Mouse (Mus musculus) lung, embryonic 16.5 days (tissue): ENCODE measurements around the gene Nell1. TPM values are rescaled to one million over a fixed set of nuclear protein-coding genes. Genes with fewer than 3 reads are reported as not detected.

Experiments used
- ATAC-seq: fragments of 200-750 bp; cut with Nextera tagmentation; 2 replicates; pipeline ENCODE4 v1.8.0; 2017; ENCODE audit warnings: low read depth, mild to moderate bottlenecking, moderate library complexity
- H3K27ac ChIP-seq: fragments of 300-500 bp; sonication (generic); 2 replicates; pipeline ENCODE4 v1.5.1; 2014; ENCODE audit warnings: mild to moderate bottlenecking, control low read depth, low read length
- H3K27me3 ChIP-seq: fragments of 300-500 bp; sonication (generic); 2 replicates; pipeline ENCODE4 v1.6.1; 2014; ENCODE audit warnings: low read depth, low read length, mixed read lengths; ENCODE audit not compliant: control insufficient read depth, insufficient read depth
- H3K36me3 ChIP-seq: fragments of 300-500 bp; sonication (generic); 2 replicates; pipeline ENCODE4 v1.6.1; 2014; ENCODE audit warnings: low read length; ENCODE audit not compliant: control insufficient read depth, insufficient read depth
- H3K4me1 ChIP-seq: fragments of 300-500 bp; sonication (generic); replicated peaks from 2 replicates; pipeline ENCODE4 v1.6.1; 2014; ENCODE audit warnings: low read length, mixed read lengths; ENCODE audit not compliant: control insufficient read depth, insufficient read depth
- H3K4me2 ChIP-seq: fragments of 300-500 bp; sonication (generic); 2 replicates; pipeline ENCODE4 v1.6.1; 2014; ENCODE audit warnings: low read depth, low read length, control low read depth
- H3K4me3 ChIP-seq: fragments of 300-500 bp; sonication (generic); 2 replicates; pipeline ENCODE4 v1.5.1; 2014; ENCODE audit warnings: mild to moderate bottlenecking, low read length, control low read depth
- H3K9ac ChIP-seq: fragments of 300-500 bp; sonication (generic); 2 replicates; pipeline ENCODE4 v1.6.1; 2014; ENCODE audit warnings: low read length, control low read depth
- H3K9me3 ChIP-seq: fragments of 300-500 bp; sonication (generic); 2 replicates; pipeline ENCODE4 v1.6.1; 2016; ENCODE audit warnings: low read length; ENCODE audit not compliant: control insufficient read depth
- WGBS: fragments of 180-500 bp; shearing (Covaris S2); extraction: QIAGEN DNeasy Blood & Tissue Kit; methylation state at CpG from one replicate; pipeline ENCODE4 v1.1.7; 2014; 5-methylcytosine and 5-hydroxymethylcytosine counted together
- polyA plus RNA-seq: library from polyadenylated mRNA; unstranded; fragments of >200 nt; fragmentation: Nextera tagmentation; extraction: Ambion mirVana; gene quantifications from 2 replicates; pipeline ENCODE4 v1.2.1, GENCODE M21; 2015

Gene Nell1
- polyA plus RNA-seq, 1 experiment from 2014 or later = 3.8 TPM

DNA sequence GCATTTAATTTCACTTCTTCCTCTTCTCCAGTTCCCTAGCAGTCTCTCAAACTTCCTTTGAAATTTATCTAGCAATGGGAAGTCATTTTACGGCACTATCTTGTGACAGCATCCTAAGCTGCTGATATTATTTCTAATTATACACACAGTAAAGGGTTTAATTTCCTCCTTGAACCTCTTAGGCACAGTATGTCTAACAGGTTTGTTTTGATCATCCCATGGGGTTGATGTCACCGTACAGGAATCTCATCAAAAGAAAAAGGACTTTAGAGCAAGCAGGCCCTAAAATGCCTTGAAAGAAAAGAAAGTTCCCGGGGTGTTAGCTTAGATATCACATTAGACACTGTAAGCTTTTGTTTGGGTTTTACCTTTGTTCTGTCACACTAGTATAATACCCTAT lies 654.5 kb downstream of the Nell1 start:
- WGBS = 58% methylated on average over 3 of the region's 3 CpGs
- Histone ChIP-seq H3K9me3 (no peaks in the 10 kb centered on the region), H3K27ac (no peak overlapping the region), H3K4me2 (no peak overlapping the region), H3K9ac (no peak overlapping the region), H3K4me3 (no peak overlapping the region), H3K27me3 (no peaks in the 10 kb centered on the region), H3K36me3 (no peaks in the 10 kb centered on the region), H3K4me1 (no peaks in the 10 kb centered on the region)
- ATAC-seq = no peak

DNA sequence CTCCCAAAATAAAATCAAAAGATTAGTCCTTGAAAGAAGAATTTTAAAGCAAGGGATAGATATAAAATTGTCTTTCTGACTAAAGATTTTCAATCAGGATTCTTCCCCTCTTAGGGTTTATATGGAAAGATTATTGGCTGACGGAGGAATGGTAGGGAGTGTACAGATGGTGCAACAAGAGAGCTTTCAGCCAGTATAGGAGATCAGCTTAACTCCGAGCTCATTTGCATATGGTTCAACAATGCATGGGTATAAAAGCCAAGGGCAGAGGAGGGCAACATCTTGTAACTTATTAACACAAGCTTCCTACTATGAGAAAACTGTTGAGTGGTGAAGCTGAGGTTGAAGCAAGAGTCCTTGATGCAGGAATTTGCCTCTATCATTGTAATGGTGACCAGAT lies 658.5 kb downstream of the Nell1 start:
- Histone ChIP-seq H3K9ac (no peak overlapping the region), H3K9me3 (no peaks in the 10 kb centered on the region), H3K4me3 (no peak overlapping the region), H3K27ac (no peak overlapping the region), H3K27me3 (no peaks in the 10 kb centered on the region), H3K4me2 (no peak overlapping the region), H3K36me3 (no peaks in the 10 kb centered on the region), H3K4me1 (no peaks in the 10 kb centered on the region)
- no peak for ATAC-seq
- 77% methylated on average over 2 of the region's 2 CpGs for WGBS

DNA sequence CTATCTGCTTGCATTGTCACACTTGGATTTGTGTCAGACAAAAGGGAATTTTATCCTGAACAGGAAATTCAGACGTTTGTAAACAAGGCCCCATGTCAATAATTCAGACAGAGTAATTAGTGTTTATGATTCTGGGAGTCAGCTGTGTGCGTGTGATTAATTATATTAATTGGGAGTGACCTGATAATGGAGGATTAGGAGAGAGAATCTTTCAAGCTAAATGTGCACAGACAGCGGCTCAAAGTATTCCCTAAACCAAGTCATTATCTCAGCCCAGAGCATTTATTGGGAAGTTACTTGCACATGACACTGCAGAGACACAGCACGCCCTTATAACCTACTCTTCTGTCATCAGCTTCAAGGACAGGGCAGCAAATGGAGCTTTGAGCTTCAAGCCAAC lies 697.6 kb downstream of the Nell1 start:
- Histone ChIP-seq H3K9me3 (no peaks in the 10 kb centered on the region), H3K9ac (no peak overlapping the region), H3K27ac (no peak overlapping the region), H3K36me3 (no peaks in the 10 kb centered on the region), H3K4me1 (no peaks in the 10 kb centered on the region), H3K27me3 (no peaks in the 10 kb centered on the region), H3K4me3 (no peak overlapping the region), H3K4me2 (no peak overlapping the region)
- 56% methylated on average over 4 of the region's 4 CpGs for WGBS
- ATAC-seq = no peak

- no peak overlapping the region for H3K4me3 ChIP-seq
- WGBS = 85% methylated on average over 1 of the region's 1 CpGs
- ATAC-seq = no peak
- no peaks in the 10 kb centered on the region for H3K36me3 ChIP-seq
- no peaks in the 10 kb centered on the region for H3K4me1 ChIP-seq
- H3K27me3 ChIP-seq = no peaks in the 10 kb centered on the region
- H3K27ac ChIP-seq = no peak overlapping the region
- no peaks in the 10 kb centered on the region for H3K9me3 ChIP-seq
- H3K4me2 ChIP-seq = no peak overlapping the region
- no peak overlapping the region for H3K9ac ChIP-seq
Measured at GRCm38 (mm10) chr7:50675444-50675843, 700.8 kb downstream of the Nell1 start.

DNA sequence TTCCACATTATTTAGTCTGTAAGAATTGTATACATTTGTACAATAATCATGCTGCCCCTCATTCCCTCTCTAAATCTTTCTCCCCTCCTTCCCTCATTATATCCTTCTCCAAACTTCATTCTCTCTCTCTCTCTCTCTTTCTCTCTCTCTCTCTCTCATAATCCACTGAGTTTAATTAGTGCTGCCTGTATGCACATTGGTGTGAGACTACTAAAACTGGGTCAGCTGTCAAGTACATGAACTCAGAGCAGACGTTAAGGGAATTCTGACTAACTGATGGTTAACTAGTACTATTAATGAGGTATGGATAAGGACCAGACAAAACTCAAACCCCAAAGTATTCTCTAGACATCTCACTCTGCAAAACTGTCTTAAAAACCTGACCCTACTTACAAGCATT lies 702.8 kb downstream of the Nell1 start:
- H3K4me2 ChIP-seq = no peak overlapping the region
- 59% methylated on average over 1 of the region's 1 CpGs for WGBS
- no peaks in the 10 kb centered on the region for H3K4me1 ChIP-seq
- H3K36me3 ChIP-seq = no peaks in the 10 kb centered on the region
- H3K9me3 ChIP-seq = no peaks in the 10 kb centered on the region
- H3K9ac ChIP-seq = no peak overlapping the region
- no peak overlapping the region for H3K4me3 ChIP-seq
- H3K27me3 ChIP-seq = no peaks in the 10 kb centered on the region
- no peak for ATAC-seq
- H3K27ac ChIP-seq = no peak overlapping the region

- H3K9me3 ChIP-seq = no peaks in the 10 kb centered on the region
- H3K4me3 ChIP-seq = no peak overlapping the region
- no peak overlapping the region for H3K9ac ChIP-seq
- H3K36me3 ChIP-seq = no peaks in the 10 kb centered on the region
- ATAC-seq = no peak
- no peaks in the 10 kb centered on the region for H3K4me1 ChIP-seq
- no peak overlapping the region for H3K27ac ChIP-seq
- H3K4me2 ChIP-seq = no peak overlapping the region
- H3K27me3 ChIP-seq = no peaks in the 10 kb centered on the region
- 86% methylated on average over 5 of the region's 5 CpGs for WGBS
Measured at GRCm38 (mm10) chr7:50686337-50686736, 711.7 kb downstream of the Nell1 start.

GRCm38 (mm10) chr7:50725166-50725565 lies 750.5 kb downstream of the Nell1 start:
- no peaks in the 10 kb centered on the region for H3K27me3 ChIP-seq
- no peak overlapping the region for H3K4me3 ChIP-seq
- 71% methylated on average over 3 of the region's 3 CpGs for WGBS
- H3K9me3 ChIP-seq = no peaks in the 10 kb centered on the region
- H3K4me1 ChIP-seq = no peaks in the 10 kb centered on the region
- no peak overlapping the region for H3K27ac ChIP-seq
- no peaks in the 10 kb centered on the region for H3K36me3 ChIP-seq
- H3K4me2 ChIP-seq = no peak overlapping the region
- ATAC-seq = no peak
- H3K9ac ChIP-seq = no peak overlapping the region

GRCm38 (mm10) chr7:50730951-50731350 lies 756.3 kb downstream of the Nell1 start:
- Histone ChIP-seq H3K27ac (no peak overlapping the region), H3K4me1 (no peaks in the 10 kb centered on the region), H3K4me3 (no peak overlapping the region), H3K9me3 (no peaks in the 10 kb centered on the region), H3K4me2 (no peak overlapping the region), H3K9ac (no peak overlapping the region), H3K27me3 (no peaks in the 10 kb centered on the region), H3K36me3 (no peaks in the 10 kb centered on the region)
- ATAC-seq = no peak
- WGBS = 48% methylated on average over 4 of the region's 4 CpGs

DNA sequence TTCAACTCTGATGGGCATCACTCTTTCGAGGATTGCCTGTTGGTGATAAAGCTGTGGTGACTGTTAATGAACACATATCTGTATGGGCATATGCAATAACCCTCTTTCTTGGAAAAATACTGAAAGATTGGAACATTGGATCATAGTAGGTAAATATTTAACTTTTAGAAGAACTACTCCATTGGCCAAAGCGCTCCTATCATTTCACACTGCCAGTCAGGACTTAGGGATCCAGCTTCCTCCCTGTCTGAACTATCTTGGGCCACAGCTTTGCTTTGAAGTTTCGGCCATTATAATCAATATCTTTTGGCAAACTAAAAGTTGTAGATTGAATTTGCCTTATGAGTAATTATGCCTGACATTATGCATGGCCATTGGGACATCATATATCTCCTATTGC lies 780.9 kb downstream of the Nell1 start:
- Histone ChIP-seq H3K27me3 (no peaks in the 10 kb centered on the region), H3K4me1 (no peaks in the 10 kb centered on the region), H3K27ac (no peak overlapping the region), H3K4me2 (no peak overlapping the region), H3K9ac (no peak overlapping the region), H3K9me3 (no peaks in the 10 kb centered on the region), H3K4me3 (no peak overlapping the region), H3K36me3 (no peaks in the 10 kb centered on the region)
- ATAC-seq = no peak
- 60% methylated on average over 3 of the region's 3 CpGs for WGBS

DNA sequence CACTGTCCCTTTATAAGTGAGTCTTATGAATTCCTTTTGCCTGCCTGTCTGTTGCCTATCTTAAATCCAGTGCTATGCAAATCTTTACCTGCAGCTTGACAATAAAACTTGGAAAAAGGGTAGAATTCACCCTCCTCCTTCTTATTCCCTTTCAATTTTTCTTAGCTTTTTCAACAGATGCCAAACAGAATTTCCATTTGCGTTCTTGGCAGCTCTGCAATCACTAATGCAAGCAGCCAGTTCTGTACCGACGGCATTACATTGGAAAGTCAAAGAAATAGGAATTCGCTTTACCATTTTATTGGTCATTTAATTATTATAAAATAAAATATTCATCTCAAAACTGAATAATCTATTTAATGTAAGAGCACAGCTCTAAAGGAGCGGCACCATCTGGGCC lies 781.7 kb downstream of the Nell1 start:
- Histone ChIP-seq H3K27me3 (no peaks in the 10 kb centered on the region), H3K4me2 (no peak overlapping the region), H3K9me3 (no peaks in the 10 kb centered on the region), H3K4me3 (no peak overlapping the region), H3K27ac (no peak overlapping the region), H3K36me3 (no peaks in the 10 kb centered on the region), H3K4me1 (no peaks in the 10 kb centered on the region), H3K9ac (no peak overlapping the region)
- ATAC-seq = no peak
- WGBS = 65% methylated on average over 5 of the region's 5 CpGs
